Mouse (Mus musculus): ENCODE data around the gene Epor.

- TF ChIP-seq POLR2A (IDR thresholded peaks at IDR 0.05; ENCODE audit: insufficient read depth, low read length) (no peak), CTCF (IDR thresholded peaks at IDR 0.05; ENCODE audit: low read depth, low read length) (no peak)
Measured at GRCm38 (mm10) chr9:21992227-21992626, 28.9 kb upstream of the Epor start.

Data from ES-Bruce4 (cell line).